Mouse (Mus musculus) embryonic facial prominence, embryonic 12.5 days (tissue): ENCODE measurements around the gene Tbc1d8. TPM values are rescaled to one million over a fixed set of nuclear protein-coding genes. Genes with fewer than 3 reads are reported as not detected.
A peak's percentile ranks its signal among the peaks of the same experiment; 100 is the strongest.

Experiments
- ATAC-seq: fragments of 200-750 bp; cut with Nextera tagmentation; 2 replicates; pipeline ENCODE4 v1.8.0; 2017; ENCODE audit not compliant: insufficient number of reproducible peaks, insufficient read depth, low FRiP score, low TSS enrichment
- H3K27ac ChIP-seq: fragments of 300-500 bp; sonication (generic); 2 replicates; pipeline ENCODE4 v1.5.1; 2016; ENCODE audit warnings: mild to moderate bottlenecking
- H3K27me3 ChIP-seq: fragments of 300-500 bp; sonication (generic); 2 replicates; pipeline ENCODE4 v1.6.1; 2016; ENCODE audit warnings: mild to moderate bottlenecking, moderate library complexity
- H3K36me3 ChIP-seq: fragments of 300-500 bp; sonication (generic); 2 replicates; pipeline ENCODE4 v1.6.1; 2016; ENCODE audit warnings: mild to moderate bottlenecking
- H3K4me1 ChIP-seq: fragments of 300-500 bp; sonication (generic); 2 replicates; pipeline ENCODE4 v1.6.1; 2016
- H3K4me2 ChIP-seq: fragments of 300-500 bp; sonication (generic); replicated peaks from 2 replicates; pipeline ENCODE4 v1.6.1; 2016; ENCODE audit warnings: mild to moderate bottlenecking, moderate library complexity
- H3K4me3 ChIP-seq: fragments of 300-500 bp; sonication (generic); 2 replicates; pipeline ENCODE4 v1.5.1; 2016; ENCODE audit warnings: mild to moderate bottlenecking
- H3K9ac ChIP-seq: fragments of 300-500 bp; sonication (generic); 2 replicates; pipeline ENCODE4 v1.6.1; 2016; ENCODE audit warnings: mild to moderate bottlenecking, moderate library complexity
- H3K9me3 ChIP-seq: fragments of 300-500 bp; sonication (generic); 2 replicates; pipeline ENCODE4 v1.6.1; 2016; ENCODE audit warnings: mild to moderate bottlenecking, moderate library complexity
- WGBS: fragments of 180-500 bp; shearing (Covaris S2); methylation state at CpG from one replicate; pipeline ENCODE4 v1.1.7; 2016; 5-methylcytosine and 5-hydroxymethylcytosine counted together
- polyA plus RNA-seq: library from polyadenylated mRNA; unstranded; fragments of >200 nt; fragmentation: Nextera tagmentation; extraction: Ambion mirVana; gene quantifications from 2 replicates; pipeline ENCODE4 v1.2.1, GENCODE M21; 2016

The Tbc1d8 gene
- 9.4 and 9.9 TPM in 2 replicates for polyA plus RNA-seq

DNA sequence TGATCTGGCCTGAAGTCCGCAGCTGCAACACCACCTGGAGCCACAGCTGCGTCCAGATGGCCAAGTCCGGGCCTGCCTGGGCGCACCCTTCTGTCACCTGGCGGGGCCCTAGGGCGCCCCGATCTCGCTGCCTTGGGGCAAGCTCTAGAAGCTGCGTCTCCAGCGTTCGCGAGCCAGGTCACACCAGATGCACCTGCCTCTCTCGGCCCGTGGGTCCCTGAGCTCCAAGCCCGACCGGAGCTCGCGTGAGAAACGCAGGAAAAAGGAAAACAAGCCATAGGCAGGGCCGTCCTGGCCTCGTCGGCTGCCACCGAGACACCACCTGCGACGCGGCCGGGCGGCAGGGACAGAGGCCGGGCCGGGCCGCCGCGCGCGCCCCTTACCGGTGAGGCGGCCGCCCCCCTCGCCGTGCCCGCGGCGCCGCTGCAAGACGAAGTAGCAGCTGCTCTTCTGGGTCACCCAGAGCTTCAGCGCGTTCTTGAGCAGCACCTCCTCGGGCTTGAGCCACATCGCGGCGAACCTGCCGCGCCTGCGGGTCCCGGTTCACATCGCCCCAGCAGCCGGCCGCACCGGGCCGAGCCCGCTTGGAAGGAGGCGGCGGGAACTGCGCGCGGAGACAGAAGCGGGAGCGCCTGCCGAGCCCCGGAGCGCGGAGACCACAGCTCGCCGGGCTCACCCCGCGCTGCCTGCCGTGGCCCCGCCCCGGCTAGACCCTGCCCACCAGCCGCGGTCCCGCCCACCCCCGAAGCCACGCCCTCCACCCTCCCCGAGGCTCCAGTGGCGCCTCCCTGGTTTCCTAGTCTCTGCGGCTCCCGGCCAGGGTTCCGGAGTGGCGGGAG is at the start of gene Tbc1d8:
Tbc1d8 (minus strand) TSS at position 699 of the 839 bp plus-strand sequence.
- H3K27me3 ChIP-seq = peaks cover 19% of the 10 kb centered on the region
- WGBS = under 1% methylated on average over 77 of the region's 90 CpGs
- H3K4me3 ChIP-seq = peak within 1 kb of the TSS; percentile 67
- peak within 1 kb of the TSS; percentile 73 for H3K27ac ChIP-seq
- ATAC-seq = peak; percentile 90
- no peaks in the 10 kb centered on the region for H3K9me3 ChIP-seq
- H3K4me2 ChIP-seq = peak within 1 kb of the TSS; percentile 94
- peaks cover 16% of the 10 kb centered on the region for H3K4me1 ChIP-seq
- H3K36me3 ChIP-seq = no peaks in the 10 kb centered on the region
- peak within 1 kb of the TSS; percentile 65 for H3K9ac ChIP-seq

DNA sequence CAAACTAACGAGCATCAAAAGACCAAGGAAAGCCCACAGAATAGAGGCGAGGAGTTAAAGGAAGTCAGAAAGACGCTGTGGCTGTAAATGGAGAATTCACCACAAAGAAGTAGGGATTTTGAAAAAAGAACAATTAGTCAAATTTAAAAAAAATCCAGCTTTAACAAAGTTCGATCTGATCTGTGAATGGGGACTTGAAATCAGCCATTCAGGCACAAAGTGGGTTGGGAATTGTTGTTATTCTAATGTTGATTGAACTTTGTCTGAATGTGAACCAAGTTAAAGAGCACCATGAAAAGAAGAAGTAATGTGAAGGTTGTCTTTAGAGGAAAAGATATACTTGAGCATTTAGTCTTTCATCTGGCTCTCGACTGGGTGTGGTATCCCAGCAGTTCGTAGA is 49.8 kb upstream of the Tbc1d8 start:
- H3K9ac ChIP-seq = no peak overlapping the region
- no peaks in the 10 kb centered on the region for H3K36me3 ChIP-seq
- WGBS = 70% methylated on average over 6 of the region's 6 CpGs
- ATAC-seq = no peak
- H3K9me3 ChIP-seq = no peaks in the 10 kb centered on the region
- no peak overlapping the region for H3K27ac ChIP-seq
- no peaks in the 10 kb centered on the region for H3K4me1 ChIP-seq
- H3K27me3 ChIP-seq = no peaks in the 10 kb centered on the region
- no peak overlapping the region for H3K4me2 ChIP-seq
- no peak overlapping the region for H3K4me3 ChIP-seq

DNA sequence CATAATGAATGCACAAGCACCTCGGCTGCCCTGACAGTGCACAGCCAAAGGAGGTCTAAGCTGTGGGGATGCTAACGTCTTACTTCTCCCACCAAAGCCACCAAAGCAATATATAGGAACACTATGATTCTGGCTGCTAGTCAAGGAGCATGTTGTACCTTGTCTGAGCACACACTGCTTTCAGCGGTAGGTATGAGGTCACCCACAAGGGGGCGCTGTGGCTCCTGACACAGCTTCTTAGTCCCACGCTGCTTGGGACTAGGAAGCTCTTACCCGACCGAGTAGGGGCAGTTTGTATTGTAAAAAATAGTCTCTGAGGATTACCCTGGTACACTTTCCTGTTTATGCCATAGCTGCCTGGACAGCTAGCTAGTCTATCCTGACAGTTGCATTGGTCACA is 48.9 kb upstream of the Tbc1d8 start:
- H3K36me3 ChIP-seq = no peaks in the 10 kb centered on the region
- ATAC-seq = no peak
- WGBS = 11% methylated on average over 7 of the region's 7 CpGs

GRCm38 (mm10) chr1:39526371-39527167 is 48.0 kb upstream of the Tbc1d8 start:
- 77% methylated on average over 9 of the region's 9 CpGs for WGBS
- ATAC-seq = no peak

More for the DNA sequence above, 48.9 kb upstream of the Tbc1d8 start:
- no peaks in the 10 kb centered on the region for H3K9me3 ChIP-seq
- no peak overlapping the region for H3K4me3 ChIP-seq
- H3K27ac ChIP-seq = no peak overlapping the region
- H3K9ac ChIP-seq = no peak overlapping the region
- H3K27me3 ChIP-seq = no peaks in the 10 kb centered on the region
- H3K4me1 ChIP-seq = no peaks in the 10 kb centered on the region
- H3K4me2 ChIP-seq = no peak overlapping the region

DNA sequence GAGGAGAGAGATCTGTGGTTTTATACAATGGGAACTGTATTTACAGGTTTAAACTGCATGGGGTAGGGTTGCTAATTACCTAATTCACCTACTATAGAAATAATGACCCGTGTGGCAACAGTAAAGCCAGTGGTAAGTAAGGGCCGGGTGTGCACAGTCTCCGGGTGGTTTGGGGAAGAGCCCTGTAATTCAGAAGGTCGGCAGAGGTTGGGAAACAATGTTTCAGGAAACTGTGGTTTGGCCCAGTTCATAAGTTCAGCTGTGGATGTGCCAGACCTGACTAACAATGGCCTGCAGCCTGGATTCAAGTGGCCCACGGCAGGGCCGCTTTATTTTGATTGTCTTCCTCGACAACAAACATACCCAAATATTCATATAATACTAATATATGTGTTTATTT is 47.2 kb upstream of the Tbc1d8 start:
- no peak overlapping the region for H3K4me2 ChIP-seq
- no peaks in the 10 kb centered on the region for H3K36me3 ChIP-seq
- ATAC-seq = no peak
- no peaks in the 10 kb centered on the region for H3K27me3 ChIP-seq
- H3K4me3 ChIP-seq = no peak overlapping the region
- 70% methylated on average over 7 of the region's 7 CpGs for WGBS
- no peaks in the 10 kb centered on the region for H3K4me1 ChIP-seq
- H3K27ac ChIP-seq = no peak overlapping the region
- H3K9me3 ChIP-seq = no peaks in the 10 kb centered on the region
- no peak overlapping the region for H3K9ac ChIP-seq

More at GRCm38 (mm10) chr1:39526371-39527167, 48.0 kb upstream of the Tbc1d8 start:
- Histone ChIP-seq H3K4me1 (no peaks in the 10 kb centered on the region), H3K27me3 (no peaks in the 10 kb centered on the region), H3K4me2 (no peak overlapping the region), H3K4me3 (no peak overlapping the region), H3K27ac (no peak overlapping the region), H3K9me3 (no peaks in the 10 kb centered on the region), H3K36me3 (no peaks in the 10 kb centered on the region), H3K9ac (no peak overlapping the region)

- Histone ChIP-seq H3K36me3 (no peaks in the 10 kb centered on the region), H3K4me3 (no peak overlapping the region), H3K4me2 (no peak overlapping the region), H3K27me3 (no peaks in the 10 kb centered on the region), H3K4me1 (no peaks in the 10 kb centered on the region), H3K9me3 (no peaks in the 10 kb centered on the region), H3K27ac (no peak overlapping the region), H3K9ac (no peak overlapping the region)
- no peak for ATAC-seq
- 25% methylated on average over 5 of the region's 5 CpGs for WGBS
These were observed 44.0 kb upstream of the Tbc1d8 start for GRCm38 (mm10) chr1:39522519-39522918.

GRCm38 (mm10) chr1:39521326-39521725 is 42.8 kb upstream of the Tbc1d8 start:
- H3K4me2 ChIP-seq = no peak overlapping the region
- H3K9me3 ChIP-seq = no peaks in the 10 kb centered on the region
- WGBS = 87% methylated on average over 7 of the region's 7 CpGs
- no peak overlapping the region for H3K27ac ChIP-seq
- H3K27me3 ChIP-seq = no peaks in the 10 kb centered on the region
- H3K36me3 ChIP-seq = no peaks in the 10 kb centered on the region
- no peak for ATAC-seq
- H3K4me3 ChIP-seq = no peak overlapping the region
- H3K4me1 ChIP-seq = no peaks in the 10 kb centered on the region
- no peak overlapping the region for H3K9ac ChIP-seq

DNA sequence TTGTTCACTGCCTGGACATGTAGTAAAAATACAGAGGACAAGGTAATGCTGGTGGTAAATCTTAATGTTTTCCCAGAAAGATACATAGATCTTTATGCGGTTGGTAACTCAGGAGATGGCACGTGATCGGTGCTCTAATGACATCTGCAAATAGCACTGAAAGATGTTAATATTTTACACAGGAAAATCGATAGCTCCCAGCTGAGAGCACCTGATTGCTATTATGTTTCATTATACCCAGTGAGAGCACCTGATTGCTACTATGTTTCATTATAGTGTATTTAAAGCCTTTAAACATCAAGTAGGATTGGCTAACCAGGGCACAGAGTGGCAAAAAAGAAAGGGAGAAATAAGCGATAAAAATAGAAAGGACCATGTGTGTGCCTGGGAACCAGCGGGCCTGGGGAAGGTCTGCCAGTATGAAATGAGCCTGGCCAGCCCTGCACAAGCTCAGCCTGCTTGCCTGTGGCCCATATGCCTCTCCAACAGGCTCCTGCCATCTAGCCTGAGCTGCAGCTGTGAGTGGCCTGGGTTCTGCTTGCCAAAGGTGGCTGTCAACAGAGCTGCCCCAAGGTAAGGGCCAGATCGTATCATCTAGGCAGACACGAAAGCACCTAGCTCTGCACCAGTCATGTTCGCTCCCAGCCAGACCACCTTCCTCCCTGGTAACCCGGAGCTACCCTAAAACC is 36.9 kb upstream of the Tbc1d8 start:
- H3K27me3 ChIP-seq = no peaks in the 10 kb centered on the region
- ATAC-seq = no peak
- WGBS = 73% methylated on average over 10 of the region's 10 CpGs
- no peak overlapping the region for H3K4me3 ChIP-seq
- no peaks in the 10 kb centered on the region for H3K9me3 ChIP-seq
- peaks cover 6% of the 10 kb centered on the region; the same call in 1 of the 2 replicates for H3K4me1 ChIP-seq
- no peak overlapping the region for H3K4me2 ChIP-seq
- H3K36me3 ChIP-seq = no peaks in the 10 kb centered on the region
- no peak overlapping the region for H3K9ac ChIP-seq
- no peak overlapping the region for H3K27ac ChIP-seq

DNA sequence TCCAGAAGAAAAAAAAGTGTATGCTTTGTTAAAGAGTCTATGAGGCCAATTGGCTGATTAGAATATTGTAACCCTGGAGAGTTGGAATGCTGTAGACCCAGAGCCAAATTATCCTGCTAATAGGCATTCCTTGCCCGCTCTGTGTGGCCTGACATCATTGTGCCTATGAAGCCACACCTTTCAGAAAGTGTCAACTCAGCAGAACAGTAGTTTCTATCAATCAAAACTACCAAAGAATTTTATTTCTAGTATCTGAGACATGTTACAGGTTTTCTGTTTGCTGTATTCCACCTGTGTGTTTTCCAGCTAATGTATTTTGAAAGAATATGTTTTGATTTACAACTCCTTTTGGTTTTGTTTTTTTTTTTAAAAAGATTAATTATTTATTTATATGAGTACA is 33.6 kb upstream of the Tbc1d8 start:
- no peaks in the 10 kb centered on the region for H3K9me3 ChIP-seq
- no peaks in the 10 kb centered on the region for H3K27me3 ChIP-seq
- WGBS = 83% methylated on average over 1 of the region's 1 CpGs
- H3K36me3 ChIP-seq = no peaks in the 10 kb centered on the region
- no peak for ATAC-seq
- H3K4me1 ChIP-seq = peaks cover 9% of the 10 kb centered on the region
- no peak overlapping the region for H3K4me2 ChIP-seq
- no peak overlapping the region for H3K9ac ChIP-seq
- no peak overlapping the region for H3K27ac ChIP-seq
- H3K4me3 ChIP-seq = no peak overlapping the region

GRCm38 (mm10) chr1:39511775-39512174 is 33.2 kb upstream of the Tbc1d8 start:
- Histone ChIP-seq H3K27ac (no peak overlapping the region), H3K36me3 (no peaks in the 10 kb centered on the region), H3K4me1 (peaks cover 9% of the 10 kb centered on the region), H3K9ac (no peak overlapping the region), H3K4me2 (no peak overlapping the region), H3K9me3 (no peaks in the 10 kb centered on the region), H3K27me3 (no peaks in the 10 kb centered on the region), H3K4me3 (no peak overlapping the region)
- ATAC-seq = no peak
- WGBS = 70% methylated on average over 8 of the region's 8 CpGs

GRCm38 (mm10) chr1:39505600-39505999 is 27.0 kb upstream of the Tbc1d8 start:
- Histone ChIP-seq H3K27ac (0 out of 2 replicates have a peak overlapping the region, but pooled peaks have one; percentile 17), H3K27me3 (no peaks in the 10 kb centered on the region), H3K4me2 (no peak overlapping the region), H3K4me1 (peaks cover 6% of the 10 kb centered on the region; the same call in 1 of the 2 replicates), H3K4me3 (no peak overlapping the region), H3K9ac (no peak overlapping the region), H3K9me3 (no peaks in the 10 kb centered on the region), H3K36me3 (no peaks in the 10 kb centered on the region)
- ATAC-seq = no peak
- 67% methylated on average over 9 of the region's 9 CpGs for WGBS
